Mouse (Mus musculus): Measurements from ENCODE around the gene Rpl15.

- TF ChIP-seq CTCF (IDR thresholded peaks at IDR 0.05; ENCODE audit: insufficient read depth, low read length) (no peak), POLR2A (IDR thresholded peaks at IDR 0.05; ENCODE audit: borderline replicate concordance, extremely low read depth, low read depth, low read length) (no peak)
Measured at GRCm38 (mm10) chr14:18287391-18287790, 16.2 kb upstream of the Rpl15 start.
